Mouse (Mus musculus) forebrain, embryonic 14.5 days (tissue): ENCODE data around the gene Rimbp2. TPM values are rescaled to one million over a fixed set of nuclear protein-coding genes. Genes with fewer than 3 reads are reported as not detected.

ENCODE experiments used
- ATAC-seq: fragments of 200-750 bp; cut with Nextera tagmentation; 2 replicates; pipeline ENCODE4 v1.8.0; 2017; ENCODE audit warnings: mild to moderate bottlenecking, moderate library complexity
- DNase-seq: peaks from one replicate; pipeline ENCODE4 v3.0.0-alpha.2; 2015; ENCODE audit warnings: low spot score
- H3K27ac ChIP-seq: fragments of 300-500 bp; sonication (generic); 2 replicates; pipeline ENCODE4 v1.5.1; 2014; ENCODE audit warnings: low read depth, mild to moderate bottlenecking, control low read depth, low read length, moderate library complexity
- H3K27me3 ChIP-seq: fragments of 300-500 bp; sonication (generic); replicated peaks from 2 replicates; pipeline ENCODE4 v1.6.1; 2014; ENCODE audit warnings: low read length, control low read depth, mixed read lengths; ENCODE audit not compliant: control insufficient read depth, insufficient read depth
- H3K36me3 ChIP-seq: fragments of 300-500 bp; sonication (generic); 2 replicates; pipeline ENCODE4 v1.6.1; 2014; ENCODE audit warnings: low read length, control low read depth; ENCODE audit not compliant: control insufficient read depth, insufficient read depth
- H3K4me1 ChIP-seq: fragments of 300-500 bp; sonication (generic); 2 replicates; pipeline ENCODE4 v1.6.1; 2014; ENCODE audit warnings: antibody characterized with exemption, low read length, control low read depth; ENCODE audit not compliant: control insufficient read depth, insufficient read depth
- H3K4me2 ChIP-seq: fragments of 300-500 bp; sonication (generic); 2 replicates; pipeline ENCODE4 v1.6.1; 2014; ENCODE audit warnings: mild to moderate bottlenecking, control low read depth, low read length
- H3K4me3 ChIP-seq: fragments of 300-500 bp; sonication (generic); 2 replicates; pipeline ENCODE4 v1.5.1; 2014; ENCODE audit warnings: low read depth, low read length, control low read depth
- H3K9ac ChIP-seq: fragments of 300-500 bp; sonication (generic); 2 replicates; pipeline ENCODE4 v1.6.1; 2014; ENCODE audit warnings: mild to moderate bottlenecking, low read length, control low read depth, moderate library complexity
- H3K9me3 ChIP-seq: fragments of 300-500 bp; sonication (generic); replicated peaks from 2 replicates; pipeline ENCODE4 v1.6.1; 2016; ENCODE audit warnings: low read length, control low read depth, mixed read lengths; ENCODE audit not compliant: control insufficient read depth
- WGBS: fragments of 180-500 bp; shearing (Covaris S2); extraction: QIAGEN DNeasy Blood & Tissue Kit; methylation state at CpG from one replicate; pipeline ENCODE4 v1.1.7; 2014; 5-methylcytosine and 5-hydroxymethylcytosine counted together
- polyA plus RNA-seq: library from polyadenylated mRNA; unstranded; fragments of >200 nt; fragmentation: Nextera tagmentation; extraction: Ambion mirVana; gene quantifications from 2 replicates; pipeline ENCODE4 v1.2.1, GENCODE M21; 2014

The Rimbp2 gene
- 2.2 and 3.4 TPM in 2 replicates for polyA plus RNA-seq

GRCm38 (mm10) chr5:128953278-128954070 lies at the start of gene Rimbp2:
Rimbp2 (minus strand) TSS chr5:128953486.
- Histone ChIP-seq H3K9me3 (no peaks in the 10 kb centered on the region), H3K9ac (peak within 1 kb of the TSS; percentile 67), H3K4me3 (peak within 1 kb of the TSS; percentile 45), H3K4me2 (peak within 1 kb of the TSS; percentile 67), H3K36me3 (no peaks in the 10 kb centered on the region), H3K4me1 (no peaks in the 10 kb centered on the region), H3K27ac (peak within 1 kb of the TSS; percentile 53; the same call in 1 of the 2 replicates), H3K27me3 (0 out of 2 replicates have a peak, but pooled peaks cover 3% of the 10 kb centered on the region)
- 8% methylated on average over 17 of the region's 17 CpGs for WGBS
- peak; percentile 66 for ATAC-seq
- peak; percentile 65 for DNase-seq

- ATAC-seq, result no peak
- no peaks in the 10 kb centered on the region for H3K9me3 ChIP-seq
- H3K27me3 ChIP-seq, result no peaks in the 10 kb centered on the region
- no peak overlapping the region for H3K4me3 ChIP-seq
- H3K9ac ChIP-seq, result no peak overlapping the region
- H3K27ac ChIP-seq, result no peak overlapping the region
- H3K36me3 ChIP-seq, result 0 out of 2 replicates have a peak, but pooled peaks cover 11% of the 10 kb centered on the region
- WGBS, result 68% methylated on average over 14 of the region's 14 CpGs
- no peaks in the 10 kb centered on the region for H3K4me1 ChIP-seq
- no peak overlapping the region for H3K4me2 ChIP-seq
- DNase-seq, result no peak
Measured at GRCm38 (mm10) chr5:129002571-129003011, 49.3 kb upstream of the Rimbp2 start.

GRCm38 (mm10) chr5:129000706-129001468 lies 47.6 kb upstream of the Rimbp2 start:
- Histone ChIP-seq H3K9me3 (no peaks in the 10 kb centered on the region), H3K4me3 (no peak overlapping the region), H3K9ac (no peak overlapping the region; the same call in 1 of the 2 replicates), H3K27me3 (no peaks in the 10 kb centered on the region), H3K4me1 (no peaks in the 10 kb centered on the region), H3K4me2 (no peak overlapping the region), H3K36me3 (0 out of 2 replicates have a peak, but pooled peaks cover 11% of the 10 kb centered on the region), H3K27ac (no peak overlapping the region)
- ATAC-seq, result no peak
- no peak for DNase-seq
- WGBS, result 46% methylated on average over 8 of the region's 8 CpGs

GRCm38 (mm10) chr5:128987141-128987954 lies 34.1 kb upstream of the Rimbp2 start:
- H3K9me3 ChIP-seq, result no peaks in the 10 kb centered on the region
- peaks cover 5% of the 10 kb centered on the region; the same call in 1 of the 2 replicates for H3K4me1 ChIP-seq
- DNase-seq, result peak; percentile 77
- 45% methylated on average over 19 of the region's 19 CpGs for WGBS
- no peak overlapping the region for H3K4me2 ChIP-seq
- H3K36me3 ChIP-seq, result peaks cover 37% of the 10 kb centered on the region
- no peaks in the 10 kb centered on the region for H3K27me3 ChIP-seq
- H3K4me3 ChIP-seq, result no peak overlapping the region
- no peak overlapping the region for H3K9ac ChIP-seq
- ATAC-seq, result peak; percentile 72
- H3K27ac ChIP-seq, result no peak overlapping the region

- ATAC-seq, result no peak
- no peak for DNase-seq
- Histone ChIP-seq H3K4me3 (no peak overlapping the region), H3K4me1 (peaks cover 5% of the 10 kb centered on the region; the same call in 1 of the 2 replicates), H3K36me3 (peaks cover 23% of the 10 kb centered on the region), H3K9me3 (no peaks in the 10 kb centered on the region), H3K27me3 (no peaks in the 10 kb centered on the region), H3K27ac (no peak overlapping the region), H3K9ac (no peak overlapping the region; the same call in 1 of the 2 replicates), H3K4me2 (no peak overlapping the region)
- WGBS, result 88% methylated on average over 13 of the region's 13 CpGs
Measured at GRCm38 (mm10) chr5:128985946-128986345, 32.7 kb upstream of the Rimbp2 start.

GRCm38 (mm10) chr5:128984536-128984935 lies 31.2 kb upstream of the Rimbp2 start:
- H3K4me1 ChIP-seq, result peaks cover 5% of the 10 kb centered on the region; the same call in 1 of the 2 replicates
- no peak overlapping the region for H3K27ac ChIP-seq
- 90% methylated on average over 6 of the region's 6 CpGs for WGBS
- no peak overlapping the region for H3K9ac ChIP-seq
- H3K36me3 ChIP-seq, result peaks cover 16% of the 10 kb centered on the region
- no peak for ATAC-seq
- H3K4me3 ChIP-seq, result no peak overlapping the region
- H3K27me3 ChIP-seq, result no peaks in the 10 kb centered on the region
- H3K4me2 ChIP-seq, result no peak overlapping the region
- DNase-seq, result no peak
- H3K9me3 ChIP-seq, result no peaks in the 10 kb centered on the region

GRCm38 (mm10) chr5:128981607-128982006 lies 28.3 kb upstream of the Rimbp2 start:
- peak; percentile 63 for ATAC-seq
- no peak overlapping the region for H3K9ac ChIP-seq
- 21% methylated on average over 12 of the region's 12 CpGs for WGBS

GRCm38 (mm10) chr5:128980857-128981256 lies 27.6 kb upstream of the Rimbp2 start:
- 78% methylated on average over 7 of the region's 7 CpGs for WGBS
- no peaks in the 10 kb centered on the region for H3K4me1 ChIP-seq
- no peaks in the 10 kb centered on the region for H3K27me3 ChIP-seq
- ATAC-seq (no peak), DNase-seq (no peak)
- H3K4me2 ChIP-seq, result no peak overlapping the region
- no peak overlapping the region for H3K9ac ChIP-seq
- no peak overlapping the region for H3K27ac ChIP-seq
- no peaks in the 10 kb centered on the region for H3K9me3 ChIP-seq
- peaks cover 5% of the 10 kb centered on the region; the same call in 1 of the 2 replicates for H3K36me3 ChIP-seq
- no peak overlapping the region for H3K4me3 ChIP-seq

More at GRCm38 (mm10) chr5:128981607-128982006, 28.3 kb upstream of the Rimbp2 start:
- Histone ChIP-seq H3K27ac (no peak overlapping the region), H3K27me3 (no peaks in the 10 kb centered on the region), H3K4me2 (no peak overlapping the region), H3K4me1 (no peaks in the 10 kb centered on the region), H3K36me3 (peaks cover 12% of the 10 kb centered on the region), H3K9me3 (no peaks in the 10 kb centered on the region), H3K4me3 (no peak overlapping the region)
- peak; percentile 65 for DNase-seq
